Mouse (Mus musculus) hindbrain, embryonic 13.5 days (tissue): ENCODE measurements at regions not wholly inside any gene's neighbourhood (a gene's known extent, or its start where the extent isn't known, plus 50 kb on each side); places are given as distances from the start of the nearest gene placed in this dataset.

ENCODE experiments used
- ATAC-seq: fragments of 200-750 bp; cut with Nextera tagmentation; 2 replicates; pipeline ENCODE4 v1.8.0; 2017; ENCODE audit warnings: moderate TSS enrichment; ENCODE audit not compliant: low FRiP score
- H3K27ac ChIP-seq: fragments of 300-500 bp; sonication (generic); 2 replicates; pipeline ENCODE4 v1.5.1; 2015; ENCODE audit warnings: inconsistent platforms, mild to moderate bottlenecking, moderate library complexity
- H3K27me3 ChIP-seq: fragments of 300-500 bp; sonication (generic); 2 replicates; pipeline ENCODE4 v1.6.1; 2015; ENCODE audit warnings: mild to moderate bottlenecking, inconsistent platforms
- H3K36me3 ChIP-seq: fragments of 300-500 bp; sonication (generic); 2 replicates; pipeline ENCODE4 v1.6.1; 2015; ENCODE audit warnings: mild to moderate bottlenecking, inconsistent platforms
- H3K4me1 ChIP-seq: fragments of 300-500 bp; sonication (generic); replicated peaks from 2 replicates; pipeline ENCODE4 v1.6.1; 2015; ENCODE audit warnings: inconsistent platforms
- H3K4me2 ChIP-seq: fragments of 300-500 bp; sonication (generic); 2 replicates; pipeline ENCODE4 v1.6.1; 2015; ENCODE audit warnings: inconsistent platforms, mild to moderate bottlenecking, moderate library complexity
- H3K4me3 ChIP-seq: fragments of 300-500 bp; sonication (generic); 2 replicates; pipeline ENCODE4 v1.5.1; 2015; ENCODE audit warnings: mild to moderate bottlenecking, inconsistent platforms
- H3K9ac ChIP-seq: fragments of 300-500 bp; sonication (generic); 2 replicates; pipeline ENCODE4 v1.6.1; 2015; ENCODE audit warnings: mild to moderate bottlenecking, inconsistent platforms
- H3K9me3 ChIP-seq: fragments of 300-500 bp; sonication (generic); 2 replicates; pipeline ENCODE4 v1.6.1; 2016; ENCODE audit warnings: inconsistent platforms
- WGBS: fragments of 180-500 bp; shearing (Covaris S2); methylation state at CpG from one replicate; pipeline ENCODE4 v1.1.7; 2015; 5-methylcytosine and 5-hydroxymethylcytosine counted together

- H3K27me3 ChIP-seq: no peaks in the 10 kb centered on the region
- 71% methylated on average over 23 of the region's 23 CpGs for WGBS
- peaks cover 11% of the 10 kb centered on the region for H3K36me3 ChIP-seq
- H3K4me1 ChIP-seq: peaks cover 28% of the 10 kb centered on the region
- 0 out of 2 replicates have a peak overlapping the region, but pooled peaks have one; percentile 12 for H3K27ac ChIP-seq
- H3K9ac ChIP-seq: no peak overlapping the region
- H3K4me2 ChIP-seq: no peak overlapping the region
- no peaks in the 10 kb centered on the region; the same call in 1 of the 2 replicates for H3K9me3 ChIP-seq
- no peak; the same call in 1 of the 2 replicates for ATAC-seq
- H3K4me3 ChIP-seq: no peak overlapping the region
These were observed 350.3 kb downstream of the Sox9 start for GRCm38 (mm10) chr11:113132078-113133064.

GRCm38 (mm10) chr11:113133407-113133806, 351.4 kb downstream of the Sox9 start:
- Histone ChIP-seq H3K4me2 (no peak overlapping the region), H3K36me3 (peaks cover 11% of the 10 kb centered on the region), H3K9me3 (no peaks in the 10 kb centered on the region; the same call in 1 of the 2 replicates), H3K27me3 (no peaks in the 10 kb centered on the region), H3K27ac (no peak overlapping the region), H3K9ac (no peak overlapping the region), H3K4me3 (no peak overlapping the region), H3K4me1 (peaks cover 32% of the 10 kb centered on the region)
- no peak for ATAC-seq
- WGBS: 89% methylated on average over 4 of the region's 4 CpGs

DNA sequence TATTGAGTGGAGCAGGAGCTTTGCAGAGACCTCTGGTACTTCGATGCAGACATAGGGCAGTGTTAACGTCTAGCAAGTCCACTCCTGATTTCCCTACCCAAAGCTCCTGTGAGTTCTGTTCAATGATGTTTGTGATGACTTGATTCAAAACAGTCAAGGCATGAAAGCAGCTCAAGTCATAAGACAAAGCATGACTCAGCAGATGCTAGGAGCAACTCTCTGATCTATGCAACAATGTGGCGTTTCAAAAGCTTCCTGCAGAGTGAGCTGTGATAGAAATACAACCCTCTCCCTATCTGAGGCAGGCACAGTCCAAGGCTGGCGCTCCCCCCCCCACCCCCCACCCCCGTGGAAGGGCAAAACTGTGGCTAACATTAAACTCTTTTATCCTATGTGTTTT, 353.2 kb downstream of the Sox9 start:
- Histone ChIP-seq H3K27me3 (no peaks in the 10 kb centered on the region), H3K4me2 (no peak overlapping the region), H3K36me3 (peaks cover 6% of the 10 kb centered on the region), H3K27ac (no peak overlapping the region), H3K9ac (no peak overlapping the region), H3K9me3 (no peaks in the 10 kb centered on the region; the same call in 1 of the 2 replicates), H3K4me1 (peaks cover 31% of the 10 kb centered on the region), H3K4me3 (no peak overlapping the region)
- WGBS: 32% methylated on average over 5 of the region's 5 CpGs
- ATAC-seq: no peak

DNA sequence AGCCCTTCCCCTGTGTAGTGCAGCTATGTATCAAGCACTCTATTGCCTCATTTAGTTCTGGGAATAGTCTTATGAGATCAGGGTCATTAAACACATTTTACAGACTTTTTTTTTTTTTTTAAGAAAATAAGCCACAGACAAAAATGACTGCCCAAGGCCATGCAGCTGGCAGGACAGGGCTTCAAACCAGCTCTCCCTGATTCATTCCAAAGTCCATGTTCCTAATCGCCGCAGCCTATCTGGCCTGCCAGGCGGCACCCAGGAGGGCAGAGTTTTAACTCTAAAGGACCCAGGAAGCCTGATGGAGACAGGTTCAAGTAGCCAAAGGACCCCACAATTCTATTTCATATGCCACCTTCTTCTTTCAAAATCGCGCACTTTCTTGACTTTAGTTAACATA, 356.4 kb downstream of the Sox9 start:
- no peak for ATAC-seq
- no peak overlapping the region for H3K9ac ChIP-seq
- H3K4me3 ChIP-seq: no peak overlapping the region
- H3K27me3 ChIP-seq: no peaks in the 10 kb centered on the region
- H3K4me2 ChIP-seq: no peak overlapping the region
- peaks cover 37% of the 10 kb centered on the region for H3K4me1 ChIP-seq
- no peak overlapping the region for H3K27ac ChIP-seq
- no peaks in the 10 kb centered on the region; the same call in 1 of the 2 replicates for H3K9me3 ChIP-seq
- WGBS: 66% methylated on average over 5 of the region's 5 CpGs
- no peaks in the 10 kb centered on the region for H3K36me3 ChIP-seq

- H3K4me3 ChIP-seq: no peak overlapping the region
- no peaks in the 10 kb centered on the region; the same call in 1 of the 2 replicates for H3K9me3 ChIP-seq
- no peak for ATAC-seq
- H3K27me3 ChIP-seq: no peaks in the 10 kb centered on the region
- no peak overlapping the region for H3K9ac ChIP-seq
- no peaks in the 10 kb centered on the region for H3K36me3 ChIP-seq
- peaks cover 53% of the 10 kb centered on the region for H3K4me1 ChIP-seq
- no peak overlapping the region for H3K4me2 ChIP-seq
- 78% methylated on average over 9 of the region's 9 CpGs for WGBS
- peak overlapping the region; percentile 5; the same call in 1 of the 2 replicates for H3K27ac ChIP-seq
These were observed 358.6 kb downstream of the Sox9 start for GRCm38 (mm10) chr11:113140595-113140994.

DNA sequence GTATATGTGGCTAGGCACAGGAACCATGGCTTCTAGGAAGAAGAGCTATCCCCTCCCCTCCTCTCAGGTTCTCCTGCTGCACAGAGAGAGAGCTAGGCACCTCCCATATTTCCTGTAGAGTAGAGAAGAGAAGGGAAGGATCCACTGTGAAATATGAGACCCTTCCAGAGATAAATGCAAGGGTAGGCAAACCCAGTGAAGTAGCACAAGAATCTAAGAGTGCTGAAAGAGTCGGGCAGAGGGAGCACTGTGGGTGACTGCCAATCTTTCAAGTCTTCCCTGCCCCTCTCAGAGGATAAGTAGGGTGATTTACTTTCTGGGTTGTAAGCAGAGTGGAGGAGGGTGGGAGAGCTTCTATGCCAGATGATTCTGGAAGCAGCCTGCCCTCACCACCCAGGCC, 360.8 kb downstream of the Sox9 start:
- H3K4me3 ChIP-seq: no peak overlapping the region

DNA sequence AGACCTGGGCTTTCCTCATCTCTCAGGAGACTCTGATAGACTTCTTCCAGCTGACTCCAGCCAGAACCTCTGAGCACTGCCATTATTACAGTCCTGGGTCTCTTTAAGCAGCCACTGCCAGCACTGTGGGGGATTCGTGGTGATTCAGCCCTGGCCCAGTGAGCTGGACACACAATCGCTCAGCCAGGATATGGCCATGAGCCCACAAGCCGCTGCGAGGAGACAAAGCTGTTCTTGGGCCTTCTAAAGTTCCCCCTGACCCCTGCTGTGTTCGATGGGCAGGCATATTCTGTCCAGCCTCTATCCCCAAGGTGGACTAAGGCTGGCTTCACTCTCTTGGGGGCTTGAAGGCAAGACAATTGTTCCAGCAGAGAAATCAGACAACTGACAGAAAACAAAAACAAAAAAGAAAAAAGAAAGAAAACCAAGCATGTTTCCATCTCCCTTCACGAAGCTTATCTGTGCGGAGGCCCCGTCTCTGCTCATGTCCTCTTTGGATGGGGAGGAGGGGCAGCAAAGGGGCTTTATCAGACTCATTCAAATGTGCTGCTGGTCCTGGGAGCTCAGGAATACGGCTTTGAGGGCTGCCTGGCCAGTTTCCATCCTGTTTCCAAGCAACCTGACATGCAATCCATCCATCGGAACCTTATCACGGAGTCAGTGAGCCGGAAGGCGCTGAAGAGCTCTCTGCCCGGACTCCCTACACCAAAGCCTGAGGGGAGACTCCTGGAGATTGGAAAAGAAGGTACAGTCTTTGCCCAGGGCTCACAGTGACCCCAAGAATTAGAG, 362.0 kb downstream of the Sox9 start:
- Histone ChIP-seq H3K9me3 (no peaks in the 10 kb centered on the region), H3K27ac (peak overlapping the region; percentile 77), H3K36me3 (no peaks in the 10 kb centered on the region), H3K27me3 (no peaks in the 10 kb centered on the region), H3K4me2 (peak overlapping the region; percentile 30), H3K4me3 (no peak overlapping the region), H3K9ac (peak overlapping the region; percentile 19; the same call in 1 of the 2 replicates), H3K4me1 (peaks cover 63% of the 10 kb centered on the region)
- ATAC-seq: peak; percentile 81
- 7% methylated on average over 14 of the region's 14 CpGs for WGBS

More for the DNA sequence above, 360.8 kb downstream of the Sox9 start:
- no peak overlapping the region for H3K9ac ChIP-seq
- H3K9me3 ChIP-seq: no peaks in the 10 kb centered on the region
- H3K27ac ChIP-seq: peak overlapping the region; percentile 77
- H3K4me1 ChIP-seq: peaks cover 63% of the 10 kb centered on the region
- no peaks in the 10 kb centered on the region for H3K36me3 ChIP-seq
- H3K4me2 ChIP-seq: no peak overlapping the region
- 85% methylated on average over 1 of the region's 1 CpGs for WGBS
- no peak for ATAC-seq
- no peaks in the 10 kb centered on the region for H3K27me3 ChIP-seq

DNA sequence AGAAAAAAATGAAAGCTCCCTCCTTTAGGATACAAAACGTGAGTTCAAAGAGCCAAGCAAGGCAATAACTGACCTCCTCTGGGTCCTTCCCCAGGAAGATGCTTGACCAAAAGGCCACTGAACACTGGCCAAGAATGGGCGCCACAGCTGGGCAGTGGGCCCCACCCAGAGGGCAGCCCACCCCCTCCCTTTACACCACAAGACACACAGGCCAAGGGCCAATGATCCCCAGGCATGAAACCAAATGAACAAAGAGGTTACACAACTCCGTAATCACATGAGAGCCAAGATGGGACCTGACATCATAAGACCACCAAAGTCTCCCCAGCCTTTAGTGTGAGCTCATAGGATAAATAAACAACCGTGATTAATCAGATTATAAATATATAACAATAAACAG, 363.7 kb downstream of the Sox9 start:
- 81% methylated on average over 4 of the region's 4 CpGs for WGBS
- H3K27me3 ChIP-seq: no peaks in the 10 kb centered on the region
- H3K9ac ChIP-seq: no peak overlapping the region
- H3K9me3 ChIP-seq: no peaks in the 10 kb centered on the region
- no peak for ATAC-seq
- H3K27ac ChIP-seq: no peak overlapping the region
- no peaks in the 10 kb centered on the region for H3K36me3 ChIP-seq
- H3K4me1 ChIP-seq: peaks cover 54% of the 10 kb centered on the region
- H3K4me2 ChIP-seq: no peak overlapping the region
- no peak overlapping the region for H3K4me3 ChIP-seq

- ATAC-seq: no peak
- Histone ChIP-seq H3K9me3 (no peaks in the 10 kb centered on the region), H3K4me3 (no peak overlapping the region), H3K27me3 (no peaks in the 10 kb centered on the region), H3K4me2 (no peak overlapping the region), H3K4me1 (peaks cover 49% of the 10 kb centered on the region), H3K36me3 (no peaks in the 10 kb centered on the region), H3K27ac (no peak overlapping the region), H3K9ac (no peak overlapping the region)
- WGBS: 92% methylated on average over 8 of the region's 8 CpGs
These were observed 364.7 kb downstream of the Sox9 start for GRCm38 (mm10) chr11:113146762-113147161.

- Histone ChIP-seq H3K36me3 (no peaks in the 10 kb centered on the region), H3K9ac (no peak overlapping the region), H3K4me3 (no peak overlapping the region), H3K27me3 (no peaks in the 10 kb centered on the region), H3K27ac (peak overlapping the region; percentile 66), H3K9me3 (no peaks in the 10 kb centered on the region), H3K4me2 (no peak overlapping the region), H3K4me1 (peaks cover 47% of the 10 kb centered on the region)
- ATAC-seq: no peak
- WGBS: 52% methylated on average over 17 of the region's 17 CpGs
These were observed 365.6 kb downstream of the Sox9 start for GRCm38 (mm10) chr11:113147535-113148197.

- Histone ChIP-seq H3K27me3 (no peaks in the 10 kb centered on the region), H3K9ac (no peak overlapping the region), H3K36me3 (no peaks in the 10 kb centered on the region), H3K4me3 (no peak overlapping the region), H3K9me3 (no peaks in the 10 kb centered on the region), H3K4me1 (peaks cover 42% of the 10 kb centered on the region), H3K4me2 (no peak overlapping the region), H3K27ac (peak overlapping the region; percentile 66)
- ATAC-seq: no peak
- WGBS: 95% methylated on average over 9 of the region's 9 CpGs
These were observed 366.1 kb downstream of the Sox9 start for GRCm38 (mm10) chr11:113148198-113148537.

- Histone ChIP-seq H3K4me2 (no peak overlapping the region), H3K4me3 (no peak overlapping the region), H3K4me1 (peaks cover 23% of the 10 kb centered on the region), H3K27ac (no peak overlapping the region), H3K9me3 (no peaks in the 10 kb centered on the region), H3K27me3 (no peaks in the 10 kb centered on the region), H3K36me3 (no peaks in the 10 kb centered on the region), H3K9ac (no peak overlapping the region)
- WGBS: 81% methylated on average over 6 of the region's 6 CpGs
- ATAC-seq: no peak
These were observed 373.5 kb downstream of the Sox9 start for GRCm38 (mm10) chr11:113155515-113155914.
